Mouse (Mus musculus) heart, embryonic 11.5 days (tissue): Measurements from ENCODE around the gene Syt8. TPM values are rescaled to one million over a fixed set of nuclear protein-coding genes. Genes with fewer than 3 reads are reported as not detected.
"Not testable (repeated sequence)": the region's sequence is repeated elsewhere in the genome, so short reads cannot be mapped to it uniquely, and the experiment has no call there.

Source experiments
- ATAC-seq: fragments of 200-750 bp; cut with Nextera tagmentation; replicated peaks from 2 replicates; pipeline ENCODE4 v1.8.0; 2017; ENCODE audit warnings: moderate library complexity; ENCODE audit not compliant: insufficient number of reproducible peaks, low FRiP score, low TSS enrichment
- H3K27ac ChIP-seq: fragments of 300-500 bp; sonication (generic); 2 replicates; pipeline ENCODE4 v1.5.1; 2014; ENCODE audit warnings: mild to moderate bottlenecking, low read depth, low read length
- H3K27me3 ChIP-seq: fragments of 300-500 bp; sonication (generic); 2 replicates; pipeline ENCODE4 v1.6.1; 2014; ENCODE audit warnings: mild to moderate bottlenecking, low read length, mixed read lengths; ENCODE audit not compliant: control insufficient read depth, insufficient read depth
- H3K36me3 ChIP-seq: fragments of 300-500 bp; sonication (generic); 2 replicates; pipeline ENCODE4 v1.6.1; 2014; ENCODE audit warnings: mild to moderate bottlenecking, low read length, moderate library complexity, mixed read lengths; ENCODE audit not compliant: control insufficient read depth, insufficient read depth
- H3K4me1 ChIP-seq: fragments of 300-500 bp; sonication (generic); 2 replicates; pipeline ENCODE4 v1.6.1; 2014; ENCODE audit warnings: low read length; ENCODE audit not compliant: control insufficient read depth, insufficient read depth
- H3K4me2 ChIP-seq: fragments of 300-500 bp; sonication (generic); 2 replicates; pipeline ENCODE4 v1.6.1; 2014; ENCODE audit warnings: mild to moderate bottlenecking, moderate library complexity
- H3K4me3 ChIP-seq: fragments of 300-500 bp; sonication (generic); 2 replicates; pipeline ENCODE4 v1.5.1; 2014; ENCODE audit warnings: low read depth, low read length
- H3K9ac ChIP-seq: fragments of 300-500 bp; sonication (generic); 2 replicates; pipeline ENCODE4 v1.6.1; 2014; ENCODE audit warnings: mild to moderate bottlenecking, low read depth, low read length, moderate library complexity
- H3K9me3 ChIP-seq: fragments of 300-500 bp; sonication (generic); replicated peaks from 2 replicates; pipeline ENCODE4 v1.6.1; 2016; ENCODE audit warnings: low read length; ENCODE audit not compliant: control insufficient read depth
- WGBS: fragments of 180-500 bp; shearing (Covaris S2); extraction: QIAGEN DNeasy Blood & Tissue Kit; methylation state at CpG from one replicate; pipeline ENCODE4 v1.1.7; 2014; ENCODE audit not compliant: insufficient replicate concordance; 5-methylcytosine and 5-hydroxymethylcytosine counted together
- polyA plus RNA-seq: library from polyadenylated mRNA; unstranded; fragments of >200 nt; fragmentation: Nextera tagmentation; extraction: Ambion mirVana; gene quantifications from 2 replicates; pipeline ENCODE4 v1.2.1, GENCODE M21; 2014

The Syt8 gene
- polyA plus RNA-seq, 1 experiment from 2014 or later = 0.26 TPM

DNA sequence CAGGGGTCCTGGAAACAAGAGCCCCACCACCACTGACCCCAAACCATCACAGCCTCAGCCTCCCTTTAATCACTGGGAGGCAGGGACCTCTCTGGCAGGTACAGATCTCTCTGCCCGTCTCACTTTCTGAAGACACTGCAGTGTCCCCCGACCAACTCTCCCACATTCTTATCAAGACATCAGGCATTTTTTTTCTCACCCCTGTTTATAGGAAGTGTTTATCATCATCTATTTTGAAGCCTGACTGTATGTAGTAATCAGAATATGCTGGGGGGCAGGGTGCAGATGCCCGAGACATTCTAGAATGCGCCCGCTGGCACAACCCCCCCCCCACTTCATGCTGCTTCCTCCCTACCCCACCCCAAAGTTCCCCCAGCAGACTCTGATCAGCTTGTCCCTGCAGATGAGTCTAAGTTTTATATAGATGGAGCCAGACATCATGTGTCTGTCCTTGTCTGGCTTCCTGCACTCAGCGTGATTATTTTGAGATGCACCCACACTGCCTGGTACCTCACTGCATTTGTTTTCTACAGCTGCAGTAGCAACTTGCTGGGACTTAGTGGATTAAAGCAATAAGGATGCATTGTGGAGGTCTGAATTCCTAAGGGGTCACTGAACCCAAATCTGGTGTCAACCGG lies 34.4 kb upstream of the Syt8 start:
- Histone ChIP-seq H3K9ac (no peak overlapping the region), H3K36me3 (no peaks in the 10 kb centered on the region), H3K4me2 (no peak overlapping the region), H3K4me1 (peaks cover 7% of the 10 kb centered on the region), H3K9me3 (no peaks in the 10 kb centered on the region), H3K27ac (no peak overlapping the region), H3K27me3 (no peaks in the 10 kb centered on the region), H3K4me3 (no peak overlapping the region)
- 67% methylated on average over 7 of the region's 7 CpGs for WGBS
- no peak for ATAC-seq

DNA sequence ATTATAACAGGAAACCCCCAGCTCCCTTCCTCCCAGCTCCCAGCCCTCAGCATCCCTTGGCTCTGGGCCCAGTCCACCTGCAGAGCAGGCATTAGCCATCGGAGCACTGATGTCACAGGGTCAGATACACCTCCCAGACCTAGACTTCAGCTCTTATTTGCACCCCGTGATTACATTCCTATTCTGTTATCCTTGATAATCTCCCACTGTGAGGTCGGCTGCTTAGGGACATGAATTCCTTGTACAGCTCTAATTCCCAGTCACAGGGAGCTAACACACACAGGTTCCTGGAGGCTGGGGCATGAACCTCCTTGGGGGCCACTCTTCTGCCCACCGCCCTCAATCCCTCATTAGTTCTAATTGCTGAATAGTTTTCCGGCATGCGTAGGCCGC lies 33.9 kb upstream of the Syt8 start:
- no peak for ATAC-seq
- Histone ChIP-seq H3K36me3 (no peaks in the 10 kb centered on the region), H3K27me3 (no peaks in the 10 kb centered on the region), H3K9ac (no peak overlapping the region), H3K4me2 (no peak overlapping the region), H3K4me1 (peaks cover 7% of the 10 kb centered on the region), H3K9me3 (no peaks in the 10 kb centered on the region), H3K27ac (no peak overlapping the region), H3K4me3 (no peak overlapping the region)
- WGBS = 63% methylated on average over 7 of the region's 7 CpGs

DNA sequence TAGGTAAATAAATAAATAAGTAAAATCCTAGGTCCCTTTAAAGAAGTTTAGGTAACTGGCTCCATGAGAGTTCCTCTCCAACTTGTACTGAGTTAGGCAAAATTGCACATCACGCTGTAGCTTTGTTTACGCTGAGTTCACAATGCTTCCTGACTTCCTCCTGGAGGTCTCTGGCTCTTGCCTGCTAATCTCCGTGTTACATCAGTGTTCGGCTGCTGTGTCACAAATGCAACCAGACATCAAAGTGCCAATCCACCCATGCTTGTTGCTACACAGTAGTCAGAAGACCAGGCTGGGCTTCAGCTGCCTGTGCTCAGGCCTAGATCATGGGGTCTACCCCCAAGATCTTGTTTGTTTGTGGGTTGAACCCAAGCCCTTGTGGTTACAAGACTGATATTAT lies 31.1 kb upstream of the Syt8 start:
- 69% methylated on average over 4 of the region's 4 CpGs for WGBS
- Histone ChIP-seq H3K4me2 (no peak overlapping the region), H3K36me3 (no peaks in the 10 kb centered on the region), H3K9me3 (no peaks in the 10 kb centered on the region), H3K9ac (no peak overlapping the region), H3K27ac (no peak overlapping the region), H3K27me3 (no peaks in the 10 kb centered on the region), H3K4me1 (0 out of 2 replicates have a peak, but pooled peaks cover 2% of the 10 kb centered on the region), H3K4me3 (no peak overlapping the region)
- ATAC-seq = no peak

DNA sequence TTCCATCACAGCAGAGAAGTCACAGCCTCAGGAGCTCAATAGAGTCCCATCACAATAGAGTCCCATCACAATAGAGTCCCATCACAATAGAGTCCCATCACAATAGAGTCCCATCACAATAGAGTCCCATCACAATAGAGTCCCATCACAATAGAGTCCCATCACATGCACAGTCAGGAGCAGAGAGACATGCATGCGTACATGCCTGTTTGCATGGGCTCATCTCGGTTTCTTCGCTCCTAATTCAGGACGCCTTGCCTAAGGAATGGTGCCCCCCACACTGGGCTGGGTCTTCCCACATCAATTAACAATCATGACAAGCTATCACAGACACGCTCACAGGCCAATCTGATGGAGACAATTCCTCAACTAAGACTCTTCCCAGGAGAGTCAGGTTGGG lies 29.5 kb upstream of the Syt8 start:
- 89% methylated on average over 5 of the region's 5 CpGs for WGBS
- not testable (repeated sequence) for ATAC-seq, H3K9me3 ChIP-seq, H3K4me1 ChIP-seq, H3K9ac ChIP-seq, H3K36me3 ChIP-seq, H3K4me3 ChIP-seq, H3K4me2 ChIP-seq, H3K27me3 ChIP-seq, H3K27ac ChIP-seq

DNA sequence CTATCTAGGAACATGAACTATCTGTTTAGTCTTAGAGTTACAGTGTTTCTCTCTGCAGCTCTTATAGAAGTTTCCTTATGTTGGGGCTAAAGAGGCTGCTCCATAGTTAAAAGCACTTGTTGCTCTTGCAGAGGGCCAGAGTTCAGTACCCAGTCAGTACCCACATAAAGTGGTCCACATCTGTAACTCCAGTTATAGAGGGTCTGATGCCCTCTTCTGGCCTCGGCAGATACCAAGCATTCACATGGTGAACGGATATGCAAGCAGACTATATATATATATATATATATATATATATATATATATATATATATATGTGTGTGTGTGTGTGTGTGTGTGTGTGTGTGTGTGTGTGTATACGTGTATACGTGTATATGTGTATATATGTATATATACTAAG lies 26.7 kb upstream of the Syt8 start:
- Histone ChIP-seq H3K4me2 (no peak overlapping the region), H3K27me3 (no peaks in the 10 kb centered on the region), H3K9ac (no peak overlapping the region), H3K4me1 (no peaks in the 10 kb centered on the region), H3K36me3 (no peaks in the 10 kb centered on the region), H3K27ac (no peak overlapping the region), H3K4me3 (no peak overlapping the region), H3K9me3 (no peaks in the 10 kb centered on the region)
- no peak for ATAC-seq
- WGBS = 58% methylated on average over 4 of the region's 4 CpGs

DNA sequence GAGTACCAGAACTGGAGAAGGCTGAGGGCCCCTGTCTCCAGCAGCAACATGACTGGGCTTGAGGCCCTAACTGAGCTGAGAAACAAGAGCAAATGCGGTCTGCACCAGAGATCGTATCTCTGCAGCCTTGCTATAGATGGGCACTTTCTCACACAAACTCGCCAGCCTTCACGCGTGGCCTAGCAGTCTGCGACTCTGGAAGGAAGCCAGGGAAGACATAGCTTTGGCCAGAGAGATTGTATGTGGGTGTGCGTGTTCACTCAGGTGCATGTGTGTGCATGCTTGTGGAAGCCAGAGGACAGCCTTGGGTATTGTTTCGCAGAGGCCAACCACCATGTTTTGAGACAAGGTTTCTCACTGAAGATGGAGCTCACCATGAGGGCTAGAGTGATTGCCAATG lies 26.0 kb upstream of the Syt8 start:
- 91% methylated on average over 8 of the region's 8 CpGs for WGBS
- Histone ChIP-seq H3K9ac (no peak overlapping the region), H3K9me3 (no peaks in the 10 kb centered on the region)

DNA sequence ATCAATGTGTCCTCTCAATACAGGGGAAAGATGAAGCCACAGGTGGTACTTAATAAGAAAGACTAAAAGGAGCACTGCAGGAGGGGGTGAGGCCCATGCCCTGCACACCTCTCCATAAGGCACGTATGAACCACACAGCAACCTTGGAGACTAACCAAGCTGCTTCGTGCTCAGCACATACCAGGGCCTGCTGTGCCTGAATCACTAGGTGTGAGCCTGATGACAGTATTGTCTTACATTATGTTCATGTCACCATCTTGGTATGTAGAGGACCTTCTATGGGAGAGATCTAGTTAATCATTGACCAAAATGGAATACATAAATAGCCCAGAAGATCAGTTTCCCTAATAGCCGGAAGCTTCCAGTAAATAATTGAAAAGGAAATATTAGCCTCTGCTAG lies 25.0 kb upstream of the Syt8 start:
- Histone ChIP-seq H3K4me3 (no peak overlapping the region), H3K9ac (no peak overlapping the region), H3K4me1 (no peaks in the 10 kb centered on the region), H3K36me3 (no peaks in the 10 kb centered on the region), H3K27ac (no peak overlapping the region), H3K9me3 (no peaks in the 10 kb centered on the region), H3K27me3 (no peaks in the 10 kb centered on the region), H3K4me2 (no peak overlapping the region)
- no peak for ATAC-seq
- WGBS = 74% methylated on average over 3 of the region's 3 CpGs

More for the DNA sequence above, 26.0 kb upstream of the Syt8 start:
- ATAC-seq = no peak
- no peaks in the 10 kb centered on the region for H3K4me1 ChIP-seq
- H3K27ac ChIP-seq = no peak overlapping the region
- no peaks in the 10 kb centered on the region for H3K36me3 ChIP-seq
- H3K4me3 ChIP-seq = no peak overlapping the region
- H3K4me2 ChIP-seq = no peak overlapping the region
- no peaks in the 10 kb centered on the region for H3K27me3 ChIP-seq

DNA sequence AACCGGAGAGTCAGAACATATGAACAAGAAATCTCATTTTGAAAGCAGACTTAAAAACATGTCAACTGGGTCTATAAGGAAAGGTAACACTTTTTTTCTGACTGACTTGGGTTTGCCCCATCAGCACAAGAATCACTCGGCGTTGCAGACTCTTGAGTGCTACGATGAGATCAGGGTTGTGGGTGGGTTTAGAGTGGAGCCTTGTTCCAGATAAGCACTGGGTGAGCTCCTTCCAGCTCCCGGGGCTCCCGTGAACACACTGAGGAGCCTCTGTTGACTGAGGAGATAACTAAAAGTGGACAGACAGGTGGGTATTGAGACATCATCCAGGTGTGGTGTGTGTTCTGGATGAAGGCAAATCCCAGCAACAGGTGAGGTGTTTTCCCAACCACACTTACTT lies 21.4 kb upstream of the Syt8 start:
- Histone ChIP-seq H3K4me2 (no peak overlapping the region), H3K9ac (no peak overlapping the region), H3K9me3 (no peaks in the 10 kb centered on the region), H3K27me3 (no peaks in the 10 kb centered on the region), H3K27ac (no peak overlapping the region), H3K4me3 (no peak overlapping the region), H3K36me3 (no peaks in the 10 kb centered on the region), H3K4me1 (no peaks in the 10 kb centered on the region)
- no peak for ATAC-seq
- 67% methylated on average over 6 of the region's 6 CpGs for WGBS

DNA sequence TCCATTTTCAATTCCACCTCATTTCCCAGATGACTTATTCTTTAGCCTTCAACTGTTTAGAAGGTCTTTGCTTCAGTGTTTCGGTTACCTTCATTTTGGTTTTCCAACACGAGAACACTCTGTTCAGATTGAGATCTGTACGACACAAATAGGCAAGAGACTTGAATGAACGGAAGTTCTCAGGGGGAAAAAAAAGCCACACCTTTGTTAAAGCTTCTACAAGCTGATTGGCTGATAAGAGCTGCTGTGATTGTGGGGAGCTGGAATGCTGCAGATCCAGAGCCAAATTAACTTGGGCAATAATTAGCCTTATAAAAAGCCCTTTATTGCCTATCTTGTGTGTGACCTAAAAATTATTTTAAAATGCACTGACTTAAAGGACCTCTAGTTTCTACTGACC lies 19.3 kb upstream of the Syt8 start:
- 57% methylated on average over 4 of the region's 4 CpGs for WGBS
- H3K27ac ChIP-seq = no peak overlapping the region
- no peak overlapping the region for H3K4me3 ChIP-seq
- H3K4me1 ChIP-seq = no peaks in the 10 kb centered on the region
- H3K36me3 ChIP-seq = no peaks in the 10 kb centered on the region
- H3K9ac ChIP-seq = no peak overlapping the region
- ATAC-seq = no peak
- no peak overlapping the region for H3K4me2 ChIP-seq
- H3K9me3 ChIP-seq = no peaks in the 10 kb centered on the region
- no peaks in the 10 kb centered on the region for H3K27me3 ChIP-seq
